Mouse (Mus musculus) midbrain, embryonic 14.5 days (tissue): ENCODE measurements around the gene Snapc3. TPM values are rescaled to one million over a fixed set of nuclear protein-coding genes. Genes with fewer than 3 reads are reported as not detected.

Experiments
- ATAC-seq: fragments of 200-750 bp; cut with Nextera tagmentation; 2 replicates; pipeline ENCODE4 v1.8.0; 2017; ENCODE audit warnings: moderate number of reproducible peaks, moderate library complexity; ENCODE audit not compliant: low FRiP score, low TSS enrichment
- DNase-seq: peaks from one replicate; pipeline ENCODE4 v3.0.0-alpha.2; 2015
- H3K27ac ChIP-seq: fragments of 300-500 bp; sonication (generic); replicated peaks from 2 replicates; pipeline ENCODE4 v1.5.1; 2014; ENCODE audit warnings: mild to moderate bottlenecking, low read depth, low read length, moderate library complexity
- H3K27me3 ChIP-seq: fragments of 300-500 bp; sonication (generic); 2 replicates; pipeline ENCODE4 v1.6.1; 2014; ENCODE audit warnings: low read length, control low read depth, mixed read lengths; ENCODE audit not compliant: control insufficient read depth, insufficient read depth
- H3K36me3 ChIP-seq: fragments of 300-500 bp; sonication (generic); 2 replicates; pipeline ENCODE4 v1.6.1; 2014; ENCODE audit warnings: low read length, control low read depth; ENCODE audit not compliant: control insufficient read depth, insufficient read depth
- H3K4me1 ChIP-seq: fragments of 300-500 bp; sonication (generic); 2 replicates; pipeline ENCODE4 v1.6.1; 2014; ENCODE audit warnings: mild to moderate bottlenecking, antibody characterized with exemption, low read length, control low read depth; ENCODE audit not compliant: control insufficient read depth, insufficient read depth
- H3K4me2 ChIP-seq: fragments of 300-500 bp; sonication (generic); 2 replicates; pipeline ENCODE4 v1.6.1; 2014; ENCODE audit warnings: mild to moderate bottlenecking, low read length, moderate library complexity
- H3K4me3 ChIP-seq: fragments of 300-500 bp; sonication (generic); replicated peaks from 2 replicates; pipeline ENCODE4 v1.5.1; 2014; ENCODE audit warnings: low read depth, low read length
- H3K9ac ChIP-seq: fragments of 300-500 bp; sonication (generic); replicated peaks from 2 replicates; pipeline ENCODE4 v1.6.1; 2014; ENCODE audit warnings: mild to moderate bottlenecking, low read length, moderate library complexity
- H3K9me3 ChIP-seq: fragments of 300-500 bp; sonication (generic); 2 replicates; pipeline ENCODE4 v1.6.1; 2016; ENCODE audit warnings: low read length, control low read depth, mixed read lengths; ENCODE audit not compliant: control insufficient read depth
- WGBS: fragments of 180-500 bp; shearing (Covaris S2); extraction: QIAGEN DNeasy Blood & Tissue Kit; methylation state at CpG from one replicate; pipeline ENCODE4 v1.1.7; 2014; 5-methylcytosine and 5-hydroxymethylcytosine counted together
- polyA plus RNA-seq: library from polyadenylated mRNA; unstranded; fragments of >200 nt; fragmentation: Nextera tagmentation; extraction: Ambion mirVana; gene quantifications from 2 replicates; pipeline ENCODE4 v1.2.1, GENCODE M21; 2014

The Snapc3 gene
- polyA plus RNA-seq, 1 experiment from 2014 or later = 86.8 TPM

GRCm38 (mm10) chr4:83460106-83460505 is 42.6 kb downstream of the Snapc3 start:
- Histone ChIP-seq H3K27me3 (no peaks in the 10 kb centered on the region), H3K4me3 (no peak overlapping the region), H3K27ac (no peak overlapping the region), H3K36me3 (peaks cover 87% of the 10 kb centered on the region), H3K9me3 (no peaks in the 10 kb centered on the region), H3K4me2 (no peak overlapping the region), H3K9ac (no peak overlapping the region), H3K4me1 (no peaks in the 10 kb centered on the region)
- 90% methylated on average over 5 of the region's 5 CpGs for WGBS
- ATAC-seq (no peak), DNase-seq (no peak)

DNA sequence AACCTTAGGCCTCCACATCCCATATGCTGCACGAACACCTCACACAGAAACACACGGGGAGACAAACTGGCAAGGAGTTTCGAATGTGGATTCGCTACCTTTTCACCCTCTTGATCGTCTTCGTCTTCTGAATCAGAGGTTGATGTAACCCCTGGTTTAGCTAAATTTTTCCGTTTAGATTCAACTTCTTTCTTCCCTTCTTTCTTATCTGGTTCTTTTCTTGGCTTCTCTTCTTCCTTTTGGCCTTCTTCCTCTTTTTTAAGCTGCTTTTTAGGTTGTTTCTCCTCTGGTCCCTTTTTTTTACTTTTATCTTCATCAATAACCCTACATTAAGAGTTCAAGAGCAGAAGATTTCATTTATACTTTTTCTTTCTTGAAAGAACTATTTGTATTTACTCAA is 47.3 kb downstream of the Snapc3 start:
- peaks cover 84% of the 10 kb centered on the region for H3K36me3 ChIP-seq
- H3K27me3 ChIP-seq = no peaks in the 10 kb centered on the region
- H3K27ac ChIP-seq = no peak overlapping the region
- H3K4me2 ChIP-seq = no peak overlapping the region
- no peak overlapping the region for H3K4me3 ChIP-seq
- no peak for DNase-seq
- no peak overlapping the region for H3K9ac ChIP-seq
- H3K4me1 ChIP-seq = no peaks in the 10 kb centered on the region
- H3K9me3 ChIP-seq = no peaks in the 10 kb centered on the region
- WGBS = 94% methylated on average over 7 of the region's 7 CpGs
- no peak for ATAC-seq

DNA sequence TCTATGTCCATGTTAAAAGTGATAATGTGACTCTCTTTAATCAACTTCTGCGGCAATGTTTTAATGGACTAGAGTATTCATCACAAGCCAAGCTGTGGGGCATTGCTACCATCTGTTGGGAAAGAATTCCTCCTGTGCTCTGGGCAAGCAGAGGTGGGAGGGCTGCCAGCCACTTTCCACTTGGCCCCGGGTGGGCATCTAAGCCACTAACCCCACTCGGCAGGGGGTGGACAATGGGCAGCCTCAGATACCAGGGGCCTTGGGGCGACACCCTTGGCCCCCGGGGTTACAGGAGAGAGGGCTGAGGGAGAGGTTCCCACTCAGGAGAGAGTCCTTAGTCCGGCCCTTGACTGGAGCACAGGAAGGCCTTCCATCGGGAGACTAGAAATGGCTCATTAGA is 50.1 kb downstream of the Snapc3 start:
- no peak for ATAC-seq
- DNase-seq = no peak
- H3K4me3 ChIP-seq = no peak overlapping the region
- no peak overlapping the region for H3K9ac ChIP-seq
- H3K27ac ChIP-seq = peak overlapping the region; percentile 33; the same call in 1 of the 2 replicates
- H3K36me3 ChIP-seq = peaks cover 88% of the 10 kb centered on the region
- WGBS = 82% methylated on average over 7 of the region's 7 CpGs
- H3K4me1 ChIP-seq = no peaks in the 10 kb centered on the region
- H3K4me2 ChIP-seq = no peak overlapping the region
- H3K27me3 ChIP-seq = no peaks in the 10 kb centered on the region
- no peaks in the 10 kb centered on the region for H3K9me3 ChIP-seq

- H3K4me3 ChIP-seq = no peak overlapping the region
- peaks cover 88% of the 10 kb centered on the region for H3K36me3 ChIP-seq
- no peak for DNase-seq
- no peak for ATAC-seq
- H3K9ac ChIP-seq = no peak overlapping the region
- 0 out of 2 replicates have a peak overlapping the region, but pooled peaks have one; percentile 13 for H3K27ac ChIP-seq
- no peaks in the 10 kb centered on the region for H3K4me1 ChIP-seq
- H3K4me2 ChIP-seq = no peak overlapping the region
- 64% methylated on average over 3 of the region's 3 CpGs for WGBS
- no peaks in the 10 kb centered on the region for H3K27me3 ChIP-seq
- no peaks in the 10 kb centered on the region for H3K9me3 ChIP-seq
These were observed 50.7 kb downstream of the Snapc3 start for GRCm38 (mm10) chr4:83468208-83468607.

DNA sequence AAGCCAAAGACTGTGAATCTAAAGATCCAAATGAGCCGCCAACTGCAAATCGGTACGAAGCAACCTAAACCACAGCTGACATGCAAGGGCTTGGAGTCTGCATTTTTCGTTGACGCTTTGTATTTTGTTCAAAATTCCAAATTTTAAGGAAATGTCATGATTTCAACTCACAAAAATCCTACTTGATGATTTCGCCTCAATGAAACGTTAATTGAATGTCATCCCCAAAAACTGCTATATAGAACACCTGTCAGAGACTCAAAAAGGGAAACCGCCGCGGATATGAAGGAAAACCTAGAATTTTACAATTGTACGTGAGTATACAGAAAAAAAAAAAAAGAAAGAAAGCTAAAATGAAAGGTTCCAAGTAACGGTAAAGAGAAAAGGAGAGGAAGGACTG is 67.7 kb downstream of the Snapc3 start:
- WGBS = 19% methylated on average over 12 of the region's 12 CpGs
- ATAC-seq (no peak), DNase-seq (peak; percentile 27)
- H3K4me1 ChIP-seq = peaks cover 23% of the 10 kb centered on the region
- peaks cover 39% of the 10 kb centered on the region for H3K36me3 ChIP-seq
- H3K4me3 ChIP-seq = peak overlapping the region; percentile 93
- peak overlapping the region; percentile 99 for H3K27ac ChIP-seq
- no peaks in the 10 kb centered on the region for H3K27me3 ChIP-seq
- peak overlapping the region; percentile 78 for H3K4me2 ChIP-seq
- H3K9me3 ChIP-seq = no peaks in the 10 kb centered on the region
- H3K9ac ChIP-seq = peak overlapping the region; percentile 99

DNA sequence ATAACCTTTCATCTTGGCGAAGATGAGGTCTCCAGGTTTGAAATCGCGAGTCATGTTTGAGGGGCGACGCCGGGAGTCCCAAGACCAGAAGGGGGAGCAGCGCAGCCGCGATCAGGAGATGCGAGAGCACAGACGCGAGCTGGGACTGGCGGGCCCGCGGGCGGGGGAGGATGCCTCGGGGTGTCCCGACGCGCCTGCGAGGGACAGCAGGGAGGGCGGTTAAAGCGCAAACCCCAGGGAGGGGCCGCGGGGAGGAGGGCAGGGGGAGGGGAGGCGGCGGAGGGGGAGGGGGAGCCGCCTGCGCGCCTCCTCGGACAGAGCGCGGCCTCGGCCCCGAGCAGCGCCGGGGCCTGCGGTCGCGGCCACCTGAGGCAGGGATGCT is 68.2 kb downstream of the Snapc3 start:
- Histone ChIP-seq H3K4me3 (peak overlapping the region; percentile 93), H3K27ac (peak overlapping the region; percentile 99), H3K9me3 (no peaks in the 10 kb centered on the region), H3K4me2 (peak overlapping the region; percentile 78), H3K27me3 (no peaks in the 10 kb centered on the region), H3K36me3 (peaks cover 35% of the 10 kb centered on the region), H3K9ac (peak overlapping the region; percentile 99), H3K4me1 (peaks cover 23% of the 10 kb centered on the region)
- WGBS = 0% methylated on average over 29 of the region's 40 CpGs
- DNase-seq (peak; percentile 95), ATAC-seq (peak; percentile 84)

DNA sequence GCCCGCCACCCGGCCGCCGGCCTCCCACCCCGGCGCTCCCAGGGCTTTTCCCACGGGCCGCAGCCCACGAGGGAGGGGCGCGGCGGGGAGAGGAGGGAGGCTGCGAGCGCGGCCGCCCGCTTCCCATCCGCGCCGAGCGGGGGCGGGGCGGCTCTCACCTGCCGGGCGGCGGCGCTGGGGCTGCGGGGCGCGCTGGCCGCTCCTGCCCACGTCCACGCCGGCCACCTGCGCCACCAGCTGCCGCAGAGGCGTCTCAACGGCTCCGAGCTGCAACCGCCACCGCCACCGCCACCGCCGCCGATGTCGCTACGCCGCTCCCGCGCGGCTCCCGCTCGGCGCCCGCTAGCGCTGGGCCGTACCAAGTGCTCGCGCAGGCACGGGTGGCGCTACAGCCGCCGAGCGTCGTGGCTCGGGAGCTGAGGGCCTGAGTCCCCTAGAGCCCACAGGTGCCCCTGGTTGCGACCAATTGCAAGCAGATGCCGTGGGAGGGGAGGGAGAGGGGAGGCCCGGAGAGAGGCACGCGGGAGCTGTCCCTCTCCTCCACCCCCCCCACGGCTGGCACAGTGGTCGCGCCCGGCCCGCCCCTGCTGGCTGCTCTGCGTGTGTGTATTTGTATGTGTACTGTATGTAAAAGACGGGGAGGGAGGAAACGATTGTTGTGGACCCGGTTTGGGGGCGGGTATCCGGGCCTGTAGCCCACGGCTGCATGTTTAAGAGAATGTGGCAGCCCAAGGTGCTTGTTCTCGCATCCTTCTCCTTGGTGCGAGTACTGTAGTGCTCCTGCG is 68.8 kb downstream of the Snapc3 start, which contains the start of gene Psip1:
Gene Psip1 (minus strand): TSS at position 343 of the 785 bp plus-strand sequence.
- peak within 1 kb of the TSS; percentile 99 for H3K27ac ChIP-seq
- H3K9me3 ChIP-seq = no peaks in the 10 kb centered on the region
- peak; percentile 94 for DNase-seq
- H3K9ac ChIP-seq = peak within 1 kb of the TSS; percentile 99
- peak within 1 kb of the TSS; percentile 93 for H3K4me3 ChIP-seq
- peaks cover 29% of the 10 kb centered on the region for H3K36me3 ChIP-seq
- H3K4me1 ChIP-seq = peaks cover 23% of the 10 kb centered on the region
- H3K4me2 ChIP-seq = peak within 1 kb of the TSS; percentile 78
- 2% methylated on average over 59 of the region's 86 CpGs for WGBS
- no peaks in the 10 kb centered on the region for H3K27me3 ChIP-seq
- peak; percentile 93 for ATAC-seq

DNA sequence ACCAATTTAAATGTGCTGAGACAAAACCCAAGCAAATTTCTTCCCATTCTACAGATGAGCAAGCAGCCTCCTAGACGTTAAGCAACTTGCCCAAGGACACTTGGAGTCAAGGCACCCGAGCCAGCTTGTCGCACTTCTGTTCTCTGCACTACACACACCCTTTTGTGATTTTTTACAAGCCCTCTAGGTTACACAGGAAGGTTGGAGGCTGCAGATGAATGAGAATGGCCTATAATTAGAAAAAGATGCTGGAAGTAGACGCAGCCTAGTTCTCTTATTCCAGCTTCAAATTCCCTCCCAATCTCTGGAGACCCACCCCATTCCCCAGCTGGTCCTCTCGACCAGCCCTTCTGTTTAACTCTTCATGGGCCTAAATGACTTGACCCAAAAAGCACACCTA is 71.6 kb downstream of the Snapc3 start:
- Histone ChIP-seq H3K27me3 (no peaks in the 10 kb centered on the region), H3K9me3 (no peaks in the 10 kb centered on the region), H3K4me1 (peaks cover 15% of the 10 kb centered on the region), H3K4me2 (no peak overlapping the region), H3K4me3 (no peak overlapping the region), H3K27ac (no peak overlapping the region), H3K36me3 (peaks cover 7% of the 10 kb centered on the region), H3K9ac (no peak overlapping the region)
- DNase-seq (no peak), ATAC-seq (no peak)
- WGBS = 27% methylated on average over 5 of the region's 5 CpGs

GRCm38 (mm10) chr4:83493112-83493511 is 75.6 kb downstream of the Snapc3 start:
- H3K4me1 ChIP-seq = no peaks in the 10 kb centered on the region
- no peaks in the 10 kb centered on the region for H3K27me3 ChIP-seq
- ATAC-seq (no peak), DNase-seq (no peak)
- no peak overlapping the region for H3K4me2 ChIP-seq
- H3K9me3 ChIP-seq = no peaks in the 10 kb centered on the region
- H3K9ac ChIP-seq = no peak overlapping the region
- no peak overlapping the region for H3K4me3 ChIP-seq
- no peak overlapping the region for H3K27ac ChIP-seq
- 100% methylated on average over 1 of the region's 1 CpGs for WGBS
- no peaks in the 10 kb centered on the region for H3K36me3 ChIP-seq
